Mouse (Mus musculus) hindbrain, embryonic 15.5 days (tissue): ENCODE measurements around the gene Ppil1. TPM values are rescaled to one million over a fixed set of nuclear protein-coding genes. Genes with fewer than 3 reads are reported as not detected.

Experiments
- ATAC-seq: fragments of 200-750 bp; cut with Nextera tagmentation; 2 replicates; pipeline ENCODE4 v1.8.0; 2017; ENCODE audit warnings: low read depth, moderate number of reproducible peaks, moderate TSS enrichment; ENCODE audit not compliant: low FRiP score
- H3K27ac ChIP-seq: fragments of 300-500 bp; sonication (generic); replicated peaks from 2 replicates; pipeline ENCODE4 v1.5.1; 2015; ENCODE audit warnings: mild to moderate bottlenecking, inconsistent platforms
- H3K27me3 ChIP-seq: fragments of 300-500 bp; sonication (generic); 2 replicates; pipeline ENCODE4 v1.6.1; 2015; ENCODE audit warnings: control low read depth, inconsistent platforms
- H3K36me3 ChIP-seq: fragments of 300-500 bp; sonication (generic); 2 replicates; pipeline ENCODE4 v1.6.1; 2015; ENCODE audit warnings: control low read depth, inconsistent platforms
- H3K4me1 ChIP-seq: fragments of 300-500 bp; sonication (generic); replicated peaks from 2 replicates; pipeline ENCODE4 v1.6.1; 2015; ENCODE audit warnings: control low read depth, inconsistent platforms
- H3K4me2 ChIP-seq: fragments of 300-500 bp; sonication (generic); 2 replicates; pipeline ENCODE4 v1.6.1; 2015; ENCODE audit warnings: moderate library complexity, mild to moderate bottlenecking, inconsistent platforms
- H3K4me3 ChIP-seq: fragments of 300-500 bp; sonication (generic); 2 replicates; pipeline ENCODE4 v1.5.1; 2015; ENCODE audit warnings: mild to moderate bottlenecking, inconsistent platforms
- H3K9ac ChIP-seq: fragments of 300-500 bp; sonication (generic); 2 replicates; pipeline ENCODE4 v1.6.1; 2015; ENCODE audit warnings: inconsistent platforms
- H3K9me3 ChIP-seq: fragments of 300-500 bp; sonication (generic); 2 replicates; pipeline ENCODE4 v1.6.1; 2016; ENCODE audit warnings: control low read depth, inconsistent platforms
- WGBS: fragments of 180-500 bp; shearing (Covaris S2); methylation state at CpG from one replicate; pipeline ENCODE4 v1.1.7; 2015; 5-methylcytosine and 5-hydroxymethylcytosine counted together
- polyA plus RNA-seq: library from polyadenylated mRNA; unstranded; fragments of >200 nt; fragmentation: Nextera tagmentation; extraction: Ambion mirVana; gene quantifications from 2 replicates; pipeline ENCODE4 v1.2.1, GENCODE M21; 2015

The Ppil1 gene
- polyA plus RNA-seq, 1 experiment from 2014 or later: 108 TPM

GRCm38 (mm10) chr17:29246602-29247001 lies 17.4 kb downstream of the Ppil1 start:
- peak overlapping the region; percentile 23; the same call in 1 of the 2 replicates for H3K27ac ChIP-seq
- H3K4me3 ChIP-seq: no peak overlapping the region
- H3K27me3 ChIP-seq: no peaks in the 10 kb centered on the region
- H3K4me1 ChIP-seq: peaks cover 32% of the 10 kb centered on the region
- no peak overlapping the region for H3K9ac ChIP-seq
- WGBS: 24% methylated on average over 5 of the region's 5 CpGs
- peak; percentile 53; the same call in 1 of the 2 replicates for ATAC-seq
- no peaks in the 10 kb centered on the region for H3K36me3 ChIP-seq
- H3K9me3 ChIP-seq: no peaks in the 10 kb centered on the region
- H3K4me2 ChIP-seq: no peak overlapping the region

DNA sequence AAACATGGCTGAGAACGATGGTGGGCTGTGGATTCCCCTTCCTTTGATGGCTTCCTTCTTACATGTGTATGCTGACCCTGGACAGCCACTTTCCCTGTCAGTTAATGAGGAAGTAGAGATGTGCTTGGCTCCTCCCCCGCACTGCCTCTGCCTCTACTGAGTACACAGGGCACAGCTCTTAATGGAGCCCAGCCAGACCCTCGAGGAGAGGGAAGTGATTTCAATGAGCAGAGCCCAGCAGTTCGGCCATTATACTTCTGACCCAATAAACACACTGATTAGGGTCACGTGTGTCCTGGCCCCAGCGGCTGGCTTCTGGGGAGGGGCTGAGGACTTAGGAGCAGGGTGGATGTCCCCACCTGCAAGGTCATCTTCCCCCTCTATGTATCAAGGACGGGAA lies 18.3 kb downstream of the Ppil1 start:
- Histone ChIP-seq H3K4me1 (peaks cover 29% of the 10 kb centered on the region), H3K4me3 (no peak overlapping the region), H3K36me3 (no peaks in the 10 kb centered on the region), H3K9me3 (no peaks in the 10 kb centered on the region), H3K27me3 (no peaks in the 10 kb centered on the region), H3K9ac (no peak overlapping the region), H3K4me2 (no peak overlapping the region), H3K27ac (no peak overlapping the region)
- no peak for ATAC-seq
- 42% methylated on average over 7 of the region's 7 CpGs for WGBS

DNA sequence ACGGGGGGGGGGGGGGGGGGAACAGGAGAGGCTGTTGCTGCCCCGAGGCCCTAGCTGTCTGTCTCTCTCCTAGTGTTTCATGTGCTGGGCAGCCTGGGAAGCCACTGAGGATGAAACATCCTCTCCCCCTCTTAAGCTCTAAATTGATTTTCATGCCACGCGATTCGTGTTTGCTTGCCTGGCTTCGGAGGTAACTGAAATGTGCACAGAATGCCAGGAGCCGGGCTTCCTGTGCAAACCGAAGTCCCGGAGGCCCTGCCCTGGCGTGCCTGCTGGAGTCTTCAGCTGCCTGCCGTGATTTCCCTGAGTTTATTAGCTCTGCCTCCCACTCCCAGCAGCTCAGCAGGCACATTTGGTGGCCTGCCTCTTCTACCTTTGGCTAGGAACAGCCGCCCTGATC lies 19.1 kb downstream of the Ppil1 start:
- Histone ChIP-seq H3K27me3 (no peaks in the 10 kb centered on the region), H3K9ac (0 out of 2 replicates have a peak overlapping the region, but pooled peaks have one; percentile 15), H3K36me3 (no peaks in the 10 kb centered on the region), H3K4me3 (no peak overlapping the region), H3K9me3 (no peaks in the 10 kb centered on the region), H3K4me2 (no peak overlapping the region), H3K4me1 (peaks cover 29% of the 10 kb centered on the region), H3K27ac (no peak overlapping the region; the same call in 1 of the 2 replicates)
- 18% methylated on average over 11 of the region's 12 CpGs for WGBS
- no peak for ATAC-seq

GRCm38 (mm10) chr17:29238421-29238945 lies 25.5 kb downstream of the Ppil1 start:
- 0 out of 2 replicates have a peak overlapping the region, but pooled peaks have one; percentile 29 for H3K27ac ChIP-seq

DNA sequence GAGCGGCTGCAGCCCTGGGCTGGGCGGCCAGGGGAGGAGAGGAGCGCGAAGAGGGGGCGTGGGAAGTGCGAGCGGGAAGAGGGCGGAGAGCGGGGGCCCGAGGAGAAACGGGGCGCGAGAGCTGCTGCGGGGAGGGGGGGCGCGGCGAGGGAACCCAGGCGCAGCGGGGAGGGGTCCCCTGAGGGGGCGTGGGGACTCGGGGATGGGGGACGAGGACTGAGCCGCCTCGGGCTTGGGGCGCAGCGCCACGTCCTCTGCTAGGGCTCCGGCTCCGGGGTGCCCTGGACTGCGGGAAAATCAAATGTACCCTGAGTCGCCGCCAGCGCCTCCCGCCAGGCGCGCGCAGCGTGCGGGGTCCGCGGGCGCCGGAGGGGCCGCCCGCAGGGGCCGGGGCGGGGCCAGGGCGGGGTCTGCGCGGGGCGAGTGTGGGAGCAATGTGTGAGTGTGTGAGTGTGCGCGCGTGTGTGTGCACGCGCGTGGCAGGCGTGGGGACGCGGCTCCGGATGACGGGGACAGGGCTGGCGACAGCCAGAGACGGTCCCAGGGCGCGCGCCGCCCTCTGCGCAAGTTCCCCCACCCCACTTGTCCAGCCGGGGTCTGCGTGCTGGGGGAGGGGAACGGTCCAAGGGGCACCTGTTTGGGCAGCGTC lies 26.1 kb downstream of the Ppil1 start, which contains the start of gene Cpne5:
Gene Cpne5 (minus strand): TSS at position 396 of the 649 bp plus-strand sequence.
- no peaks in the 10 kb centered on the region for H3K36me3 ChIP-seq
- ATAC-seq: peak; percentile 72
- H3K9me3 ChIP-seq: no peaks in the 10 kb centered on the region
- H3K27me3 ChIP-seq: peaks cover 16% of the 10 kb centered on the region; the same call in 1 of the 2 replicates
- WGBS: 0% methylated on average over 45 of the region's 73 CpGs
- peak within 1 kb of the TSS; percentile 68 for H3K9ac ChIP-seq
- H3K4me1 ChIP-seq: peaks cover 34% of the 10 kb centered on the region
- peak within 1 kb of the TSS; percentile 29; the same call in 1 of the 2 replicates for H3K27ac ChIP-seq
- H3K4me3 ChIP-seq: peak within 1 kb of the TSS; percentile 67
- peak within 1 kb of the TSS; percentile 98 for H3K4me2 ChIP-seq

More at GRCm38 (mm10) chr17:29238421-29238945, 25.5 kb downstream of the Ppil1 start:
- Histone ChIP-seq H3K4me2 (peak overlapping the region; percentile 98), H3K27me3 (peaks cover 16% of the 10 kb centered on the region; the same call in 1 of the 2 replicates), H3K4me3 (peak overlapping the region; percentile 67), H3K36me3 (no peaks in the 10 kb centered on the region), H3K9me3 (no peaks in the 10 kb centered on the region), H3K4me1 (peaks cover 37% of the 10 kb centered on the region), H3K9ac (peak overlapping the region; percentile 68)
- WGBS: 2% methylated on average over 23 of the region's 23 CpGs
- ATAC-seq: peak; percentile 38

GRCm38 (mm10) chr17:29237267-29237771 lies 26.7 kb downstream of the Ppil1 start:
- Histone ChIP-seq H3K4me2 (peak overlapping the region; percentile 98), H3K27me3 (peaks cover 16% of the 10 kb centered on the region; the same call in 1 of the 2 replicates), H3K9ac (peak overlapping the region; percentile 68), H3K4me1 (peaks cover 32% of the 10 kb centered on the region), H3K36me3 (no peaks in the 10 kb centered on the region), H3K4me3 (peak overlapping the region; percentile 67), H3K27ac (peak overlapping the region; percentile 20; the same call in 1 of the 2 replicates), H3K9me3 (no peaks in the 10 kb centered on the region)
- WGBS: under 1% methylated on average over 32 of the region's 32 CpGs
- ATAC-seq: no peak; the same call in 1 of the 2 replicates

DNA sequence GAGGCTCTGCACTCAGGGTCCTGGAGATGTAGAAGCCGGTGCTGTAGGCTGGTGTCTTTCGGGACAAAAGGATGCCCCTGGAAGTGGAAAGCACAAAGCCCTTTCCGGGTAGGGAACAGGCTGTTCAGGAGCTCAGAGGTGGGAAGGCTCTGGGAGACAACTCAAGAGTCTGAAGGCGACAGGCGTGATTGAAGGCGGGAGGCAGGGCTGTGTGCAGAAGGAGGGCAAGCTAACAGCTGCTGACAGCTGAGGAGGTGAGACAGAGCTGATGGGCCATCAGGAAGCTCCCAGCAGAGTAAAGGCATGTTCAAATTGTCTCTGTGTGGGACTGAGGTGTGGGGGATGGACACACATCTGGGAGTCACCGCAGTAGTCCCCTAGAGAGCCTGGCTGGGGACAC lies 27.9 kb downstream of the Ppil1 start:
- Histone ChIP-seq H3K36me3 (no peaks in the 10 kb centered on the region), H3K4me1 (peaks cover 32% of the 10 kb centered on the region), H3K9me3 (no peaks in the 10 kb centered on the region), H3K4me3 (peak overlapping the region; percentile 67; the same call in 1 of the 2 replicates), H3K27me3 (peaks cover 16% of the 10 kb centered on the region; the same call in 1 of the 2 replicates), H3K4me2 (peak overlapping the region; percentile 98), H3K27ac (no peak overlapping the region), H3K9ac (no peak overlapping the region)
- 69% methylated on average over 7 of the region's 7 CpGs for WGBS
- no peak for ATAC-seq

- H3K4me1 ChIP-seq: 0 out of 2 replicates have a peak, but pooled peaks cover 2% of the 10 kb centered on the region
- no peaks in the 10 kb centered on the region for H3K36me3 ChIP-seq
- H3K27me3 ChIP-seq: peaks cover 9% of the 10 kb centered on the region; the same call in 1 of the 2 replicates
- no peak overlapping the region for H3K4me3 ChIP-seq
- no peak overlapping the region for H3K4me2 ChIP-seq
- no peak for ATAC-seq
- no peaks in the 10 kb centered on the region for H3K9me3 ChIP-seq
- H3K27ac ChIP-seq: no peak overlapping the region
- no peak overlapping the region for H3K9ac ChIP-seq
- WGBS: 80% methylated on average over 10 of the region's 10 CpGs
Observed at GRCm38 (mm10) chr17:29231109-29231508, 32.9 kb downstream of the Ppil1 start.

DNA sequence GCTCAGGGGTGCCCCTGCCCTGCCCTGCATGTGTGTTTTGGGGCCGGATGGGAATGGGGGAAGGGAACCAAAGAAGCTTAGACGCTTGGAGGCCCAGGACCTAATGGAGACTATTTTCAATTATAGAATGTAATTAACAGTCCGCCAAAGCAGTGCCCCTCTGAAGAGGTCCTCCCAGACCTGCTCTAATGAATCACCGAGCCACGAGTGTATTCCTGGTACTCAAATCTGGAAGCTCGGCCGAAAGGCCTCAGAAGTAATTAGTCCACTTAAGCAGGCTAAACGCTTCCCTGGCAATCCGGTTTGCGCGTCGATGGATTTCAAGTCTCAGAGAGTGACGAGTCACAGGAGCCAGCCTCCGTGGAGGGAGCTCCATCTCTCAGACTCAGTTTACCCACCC lies 43.4 kb downstream of the Ppil1 start:
- 0 out of 2 replicates have a peak, but pooled peaks have one; percentile 19 for ATAC-seq

DNA sequence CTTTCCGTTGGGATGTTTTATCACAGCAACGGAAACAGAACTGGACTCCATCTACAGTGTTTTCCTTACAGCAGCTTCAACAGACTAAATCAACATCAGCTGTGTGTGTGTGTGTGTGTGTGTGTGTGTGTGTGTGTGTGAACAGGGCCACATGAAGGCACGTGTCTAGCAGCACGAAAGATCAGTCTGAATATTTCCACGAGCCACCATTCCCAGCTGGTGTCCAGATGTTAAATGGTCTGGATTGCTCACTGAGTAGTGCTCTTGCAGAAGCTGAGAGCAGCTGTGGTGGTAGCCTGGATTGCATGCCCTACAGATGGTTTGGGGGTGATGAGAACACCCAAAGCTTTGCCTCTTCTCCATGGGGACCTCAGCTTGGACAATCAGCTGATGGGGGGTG lies 46.0 kb downstream of the Ppil1 start:
- no peak overlapping the region for H3K9ac ChIP-seq
- H3K9me3 ChIP-seq: no peaks in the 10 kb centered on the region
- no peaks in the 10 kb centered on the region for H3K36me3 ChIP-seq
- no peak overlapping the region for H3K27ac ChIP-seq
- peaks cover 38% of the 10 kb centered on the region for H3K4me1 ChIP-seq
- no peaks in the 10 kb centered on the region for H3K27me3 ChIP-seq
- ATAC-seq: no peak
- no peak overlapping the region for H3K4me3 ChIP-seq
- 76% methylated on average over 5 of the region's 5 CpGs for WGBS
- no peak overlapping the region for H3K4me2 ChIP-seq

More for the DNA sequence above, 43.4 kb downstream of the Ppil1 start:
- Histone ChIP-seq H3K36me3 (no peaks in the 10 kb centered on the region), H3K4me2 (no peak overlapping the region), H3K27me3 (no peaks in the 10 kb centered on the region), H3K27ac (no peak overlapping the region), H3K4me3 (no peak overlapping the region), H3K9ac (no peak overlapping the region), H3K4me1 (peaks cover 12% of the 10 kb centered on the region; the same call in 1 of the 2 replicates), H3K9me3 (no peaks in the 10 kb centered on the region)
- WGBS: 47% methylated on average over 14 of the region's 14 CpGs

- no peak for ATAC-seq
- H3K36me3 ChIP-seq: no peaks in the 10 kb centered on the region
- H3K27ac ChIP-seq: no peak overlapping the region
- no peaks in the 10 kb centered on the region for H3K9me3 ChIP-seq
- 53% methylated on average over 7 of the region's 7 CpGs for WGBS
- H3K4me2 ChIP-seq: no peak overlapping the region
- H3K9ac ChIP-seq: no peak overlapping the region
- H3K4me1 ChIP-seq: peaks cover 42% of the 10 kb centered on the region
- no peaks in the 10 kb centered on the region for H3K27me3 ChIP-seq
- no peak overlapping the region for H3K4me3 ChIP-seq
Observed at GRCm38 (mm10) chr17:29216078-29216477, 47.9 kb downstream of the Ppil1 start.

- Histone ChIP-seq H3K4me1 (peaks cover 37% of the 10 kb centered on the region), H3K36me3 (no peaks in the 10 kb centered on the region), H3K4me2 (no peak overlapping the region), H3K27ac (peak overlapping the region; percentile 75), H3K27me3 (no peaks in the 10 kb centered on the region), H3K4me3 (no peak overlapping the region), H3K9ac (no peak overlapping the region), H3K9me3 (no peaks in the 10 kb centered on the region)
- no peak for ATAC-seq
- 25% methylated on average over 10 of the region's 10 CpGs for WGBS
Observed at GRCm38 (mm10) chr17:29214655-29215054, 49.3 kb downstream of the Ppil1 start.
